Mouse (Mus musculus) layer of hippocampus, adult 18-20 months (tissue): ENCODE data around the gene Fbxo7. TPM values are rescaled to one million over a fixed set of nuclear protein-coding genes. Genes with fewer than 3 reads are reported as not detected.

Experiments used
- DNase-seq, 2 experiments: peaks; one replicate each; pipeline ENCODE4 v3.0.0; 2022; ENCODE audit warnings: low spot score in 2 of 2
- total RNA-seq, 2 experiments: library from RNA; stranded (reverse); gene quantifications; 2 replicates each; pipeline ENCODE4 v1.2.3; 2021

The Fbxo7 gene
- total RNA-seq, 2 experiments from 2014 or later = 30.4 to 31.1 TPM

GRCm38 (mm10) chr10:86077272-86077671 is 55.5 kb downstream of the Fbxo7 start:
- no peak for DNase-seq

DNA sequence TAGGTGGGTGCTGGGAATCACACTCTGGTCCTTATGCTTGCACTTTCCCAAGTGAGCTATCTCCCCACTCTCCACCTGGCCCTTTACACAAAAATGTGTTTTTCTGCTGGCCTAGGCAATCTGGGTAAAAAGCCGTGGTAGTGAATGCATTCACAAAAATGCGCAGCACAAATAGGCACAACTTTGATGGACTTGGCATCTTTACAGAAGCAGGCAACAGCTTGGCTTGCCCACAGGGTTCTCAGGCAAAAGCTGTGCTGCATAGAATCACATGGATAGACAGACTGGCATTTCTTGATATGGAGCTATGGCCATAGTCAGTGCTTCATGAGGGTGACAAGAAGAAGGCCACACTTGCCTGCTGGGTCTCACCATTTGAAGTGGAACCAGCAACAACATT is 57.0 kb downstream of the Fbxo7 start:
- DNase-seq = peak in 1 of 2 experiments; percentile 37

GRCm38 (mm10) chr10:86079921-86080320 is 58.1 kb downstream of the Fbxo7 start:
- DNase-seq = no peak

- peak in 1 of 2 experiments; percentile 17 for DNase-seq
Observed at GRCm38 (mm10) chr10:86091919-86092318, 70.1 kb downstream of the Fbxo7 start.

- no peak for DNase-seq
Observed at GRCm38 (mm10) chr10:86093109-86094035, 71.6 kb downstream of the Fbxo7 start.

DNA sequence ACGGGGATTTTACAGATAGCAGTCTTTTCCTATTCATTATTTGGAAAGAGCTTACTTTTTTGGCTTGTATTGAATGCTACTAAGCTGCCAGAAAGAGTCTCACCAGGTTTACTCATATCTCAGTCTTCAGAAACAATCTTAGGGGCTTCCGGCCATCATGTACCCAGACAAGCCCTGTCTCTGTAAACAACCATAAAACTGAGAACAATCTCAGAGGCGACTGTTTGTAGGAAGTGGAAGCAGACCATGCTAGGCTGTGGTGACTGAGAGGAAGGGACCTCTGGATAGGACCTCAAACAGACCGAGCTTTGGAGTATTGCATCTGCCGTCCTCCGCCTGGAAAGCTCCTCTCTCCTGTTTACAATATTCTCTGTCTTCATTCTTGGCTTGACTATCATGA is 76.6 kb downstream of the Fbxo7 start:
- DNase-seq = no peak

- DNase-seq = peak; percentile 2 to 9
Observed at GRCm38 (mm10) chr10:86100281-86100851, 78.6 kb downstream of the Fbxo7 start.

Other genes with a start within 250 kb of the Fbxo7 start
- gene Pwp1, start 192.5 kb upstream of the Fbxo7 start, total RNA-seq = 10 to 100 TPM; 20.7 to 21.0 TPM
- 10 to 100 TPM; 27.1 to 28.0 TPM for gene Prdm4, start 104.8 kb upstream of the Fbxo7 start, total RNA-seq
- under 1 TPM; 0.58 to 0.89 TPM for gene Ascl4, start 94.3 kb upstream of the Fbxo7 start, total RNA-seq
- gene Rtcb, start 64.1 kb upstream of the Fbxo7 start, total RNA-seq = 100 to 1,000 TPM; 120 to 123 TPM
- not detected for gene Bpifc, start 10.1 kb upstream of the Fbxo7 start, total RNA-seq